Mouse (Mus musculus): Measurements from ENCODE around the gene Sdhaf2. TPM values are rescaled to one million over a fixed set of nuclear protein-coding genes. Genes with fewer than 3 reads are reported as not detected.
A peak's percentile ranks its signal among the peaks of the same experiment; 100 is the strongest.

The Sdhaf2 gene
- polyA plus RNA-seq, 1 experiment from 2014 or later, result 60.4 TPM

DNA sequence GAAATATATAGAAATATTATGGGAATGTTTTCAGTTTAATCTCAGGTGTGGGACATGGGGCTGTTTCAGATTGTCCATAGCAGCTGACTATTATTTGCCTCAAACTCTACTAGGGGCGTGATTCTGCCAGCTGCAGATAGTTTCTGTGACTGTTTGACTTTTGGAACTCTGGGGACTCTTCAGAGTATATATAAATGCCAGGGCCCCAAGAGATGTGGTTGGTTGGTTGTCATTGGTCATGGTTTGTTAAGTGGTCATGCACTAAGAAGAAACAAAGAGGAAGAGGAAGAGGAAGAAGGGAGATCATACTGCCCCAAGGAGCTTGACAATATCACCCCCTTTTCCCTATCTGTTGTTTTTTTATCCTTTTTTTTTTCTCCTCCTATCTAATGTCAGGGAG, 4.0 kb downstream of the Sdhaf2 start:
- H3K9me3 ChIP-seq (ENCODE audit: control insufficient read depth, low read length), result no peaks in the 10 kb centered on the region
- no peak overlapping the region for H3K27ac ChIP-seq (ENCODE audit: low read depth, low read length)
- no peak overlapping the region for H3K4me2 ChIP-seq
- H3K9ac ChIP-seq (ENCODE audit: low read depth, low read length), result no peak overlapping the region
- peaks cover 31% of the 10 kb centered on the region for H3K4me1 ChIP-seq (replicated peaks; ENCODE audit: control insufficient read depth, insufficient read depth, low read length)
- H3K27me3 ChIP-seq (replicated peaks; ENCODE audit: control insufficient read depth, insufficient read depth, low read length), result no peaks in the 10 kb centered on the region
- 78% methylated on average over 1 of the region's 1 CpGs for whole genome bisulfite sequencing
- no peak overlapping the region for H3K4me3 ChIP-seq (ENCODE audit: low read depth, low read length)
- no peak for DNase-seq (ENCODE audit: low spot score)
- no peak for ATAC-seq (replicated peaks; ENCODE audit: low FRiP score)
- peaks cover 6% of the 10 kb centered on the region; the same call in 1 of the 2 replicates for H3K36me3 ChIP-seq (ENCODE audit: control insufficient read depth, insufficient read depth, low read length)

DNA sequence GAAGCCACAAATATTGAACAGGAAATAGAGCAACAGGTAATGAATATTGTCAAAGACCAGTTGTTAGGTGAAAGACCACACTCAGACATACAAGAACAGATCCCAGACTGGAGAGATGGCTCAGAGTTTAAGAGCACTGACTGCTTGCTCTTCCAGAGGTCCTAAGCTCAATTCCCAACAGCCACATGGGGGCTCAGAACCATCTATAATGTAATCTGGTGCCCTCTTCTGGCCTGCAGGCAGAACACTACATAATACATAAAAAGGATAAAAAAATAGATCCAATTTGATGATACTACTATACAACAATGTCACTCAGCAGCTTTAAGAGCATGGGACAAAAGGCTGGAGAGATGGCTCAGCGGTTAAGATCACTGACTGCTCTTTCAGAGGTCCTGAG, 5.6 kb downstream of the Sdhaf2 start:
- Histone ChIP-seq H3K36me3 (ENCODE audit: control insufficient read depth, insufficient read depth, low read length) (0 out of 2 replicates have a peak, but pooled peaks cover 6% of the 10 kb centered on the region), H3K27ac (ENCODE audit: low read depth, low read length) (no peak overlapping the region), H3K9me3 (ENCODE audit: control insufficient read depth, low read length) (no peaks in the 10 kb centered on the region), H3K4me1 (replicated peaks; ENCODE audit: control insufficient read depth, insufficient read depth, low read length) (peaks cover 22% of the 10 kb centered on the region), H3K27me3 (replicated peaks; ENCODE audit: control insufficient read depth, insufficient read depth, low read length) (no peaks in the 10 kb centered on the region), H3K4me2 (no peak overlapping the region), H3K9ac (ENCODE audit: low read depth, low read length) (no peak overlapping the region), H3K4me3 (ENCODE audit: low read depth, low read length) (no peak overlapping the region)
- ATAC-seq (replicated peaks; ENCODE audit: low FRiP score), result no peak
- WGBS, result 63% methylated on average over 1 of the region's 1 CpGs
- DNase-seq (ENCODE audit: low spot score), result no peak

DNA sequence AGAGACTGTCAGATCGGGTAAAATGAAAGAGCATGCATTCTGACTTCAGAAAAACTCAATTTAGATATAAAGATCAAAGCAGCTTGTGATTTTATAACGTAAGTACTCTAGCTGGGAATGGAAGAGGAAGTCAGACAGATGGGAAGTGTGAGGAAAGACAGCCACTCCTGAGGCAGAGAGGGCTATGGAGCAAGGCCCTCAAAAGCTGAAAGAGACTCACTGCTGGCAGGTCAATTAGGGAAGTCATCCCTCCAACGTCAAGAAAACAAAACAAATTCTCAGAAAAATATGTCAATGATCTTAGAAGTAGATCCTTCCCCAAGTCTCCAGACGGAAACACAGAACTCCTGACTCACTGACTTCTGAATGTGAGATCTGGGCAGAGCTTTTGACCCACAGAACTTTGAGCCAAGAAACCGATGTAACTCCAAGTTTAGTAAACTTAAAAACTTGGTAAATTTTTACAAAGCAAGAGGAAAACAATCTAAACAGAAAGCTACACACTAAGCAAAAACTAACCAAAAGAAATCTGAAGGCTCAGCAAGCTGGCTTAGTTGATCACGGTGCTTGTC, 15.1 kb downstream of the Sdhaf2 start:
- 79% methylated on average over 6 of the region's 6 CpGs for WGBS
- H3K4me1 ChIP-seq (replicated peaks; ENCODE audit: control insufficient read depth, insufficient read depth, low read length), result no peaks in the 10 kb centered on the region
- DNase-seq (ENCODE audit: low spot score) (no peak), ATAC-seq (replicated peaks; ENCODE audit: low FRiP score) (no peak)
- H3K9me3 ChIP-seq (ENCODE audit: control insufficient read depth, low read length), result no peaks in the 10 kb centered on the region
- H3K9ac ChIP-seq (ENCODE audit: low read depth, low read length), result no peak overlapping the region
- H3K27me3 ChIP-seq (replicated peaks; ENCODE audit: control insufficient read depth, insufficient read depth, low read length), result no peaks in the 10 kb centered on the region
- H3K36me3 ChIP-seq (ENCODE audit: control insufficient read depth, insufficient read depth, low read length), result peaks cover 12% of the 10 kb centered on the region; the same call in 1 of the 2 replicates
- no peak overlapping the region for H3K4me2 ChIP-seq
- H3K27ac ChIP-seq (ENCODE audit: low read depth, low read length), result no peak overlapping the region
- H3K4me3 ChIP-seq (ENCODE audit: low read depth, low read length), result no peak overlapping the region

DNA sequence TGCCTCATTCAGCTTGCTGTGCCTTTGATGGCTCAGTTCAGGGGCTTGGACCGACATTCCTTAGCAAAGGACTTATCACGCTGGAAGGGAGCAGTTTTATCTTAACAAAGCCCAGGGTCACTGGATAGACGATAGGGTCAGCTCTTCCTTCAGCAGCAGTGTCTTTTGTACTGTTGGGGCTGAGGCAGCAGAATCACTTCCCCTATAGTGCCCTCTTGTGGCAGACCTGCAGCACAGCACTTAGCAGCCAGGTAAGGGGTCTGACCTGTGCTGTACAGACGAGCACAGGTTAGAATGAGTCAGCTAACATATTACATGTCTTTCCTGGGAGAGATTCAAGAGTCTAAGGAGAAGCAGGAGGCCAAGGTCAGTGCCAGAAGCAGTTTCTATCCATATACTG, 23.4 kb downstream of the Sdhaf2 start:
- peak; percentile 56 for ATAC-seq (replicated peaks; ENCODE audit: low FRiP score)
- H3K4me2 ChIP-seq, result no peak overlapping the region
- 15% methylated on average over 4 of the region's 4 CpGs for WGBS
- 0 out of 2 replicates have a peak, but pooled peaks cover 5% of the 10 kb centered on the region for H3K4me1 ChIP-seq (replicated peaks; ENCODE audit: control insufficient read depth, insufficient read depth, low read length)
- no peak overlapping the region for H3K27ac ChIP-seq (ENCODE audit: low read depth, low read length)
- peaks cover 17% of the 10 kb centered on the region; the same call in 1 of the 2 replicates for H3K36me3 ChIP-seq (ENCODE audit: control insufficient read depth, insufficient read depth, low read length)
- no peak overlapping the region for H3K9ac ChIP-seq (ENCODE audit: low read depth, low read length)
- H3K9me3 ChIP-seq (ENCODE audit: control insufficient read depth, low read length), result no peaks in the 10 kb centered on the region
- H3K4me3 ChIP-seq (ENCODE audit: low read depth, low read length), result no peak overlapping the region
- no peaks in the 10 kb centered on the region for H3K27me3 ChIP-seq (replicated peaks; ENCODE audit: control insufficient read depth, insufficient read depth, low read length)
- DNase-seq (ENCODE audit: low spot score), result peak; percentile 52

GRCm38 (mm10) chr19:10500581-10500980, 25.4 kb downstream of the Sdhaf2 start:
- H3K4me1 ChIP-seq (replicated peaks; ENCODE audit: control insufficient read depth, insufficient read depth, low read length), result peaks cover 5% of the 10 kb centered on the region; the same call in 1 of the 2 replicates
- no peak overlapping the region for H3K9ac ChIP-seq (ENCODE audit: low read depth, low read length)
- no peak overlapping the region for H3K27ac ChIP-seq (ENCODE audit: low read depth, low read length)
- ATAC-seq (replicated peaks; ENCODE audit: low FRiP score), result no peak
- WGBS, result 88% methylated on average over 8 of the region's 8 CpGs
- no peaks in the 10 kb centered on the region for H3K9me3 ChIP-seq (ENCODE audit: control insufficient read depth, low read length)
- H3K4me3 ChIP-seq (ENCODE audit: low read depth, low read length), result no peak overlapping the region
- no peaks in the 10 kb centered on the region for H3K27me3 ChIP-seq (replicated peaks; ENCODE audit: control insufficient read depth, insufficient read depth, low read length)
- no peak for DNase-seq (ENCODE audit: low spot score)
- peaks cover 13% of the 10 kb centered on the region; the same call in 1 of the 2 replicates for H3K36me3 ChIP-seq (ENCODE audit: control insufficient read depth, insufficient read depth, low read length)
- no peak overlapping the region for H3K4me2 ChIP-seq

GRCm38 (mm10) chr19:10497512-10498160, 28.3 kb downstream of the Sdhaf2 start:
- H3K4me3 ChIP-seq (ENCODE audit: low read depth, low read length), result no peak overlapping the region
- peaks cover 11% of the 10 kb centered on the region; the same call in 1 of the 2 replicates for H3K36me3 ChIP-seq (ENCODE audit: control insufficient read depth, insufficient read depth, low read length)
- peaks cover 3% of the 10 kb centered on the region; the same call in 1 of the 2 replicates for H3K4me1 ChIP-seq (replicated peaks; ENCODE audit: control insufficient read depth, insufficient read depth, low read length)
- no peak overlapping the region for H3K9ac ChIP-seq (ENCODE audit: low read depth, low read length)
- H3K27me3 ChIP-seq (replicated peaks; ENCODE audit: control insufficient read depth, insufficient read depth, low read length), result no peaks in the 10 kb centered on the region
- no peaks in the 10 kb centered on the region for H3K9me3 ChIP-seq (ENCODE audit: control insufficient read depth, low read length)
- DNase-seq (ENCODE audit: low spot score) (no peak), ATAC-seq (replicated peaks; ENCODE audit: low FRiP score) (0 out of 2 replicates have a peak, but pooled peaks have one; percentile 23)
- WGBS, result 33% methylated on average over 8 of the region's 8 CpGs
- H3K4me2 ChIP-seq, result no peak overlapping the region
- no peak overlapping the region for H3K27ac ChIP-seq (ENCODE audit: low read depth, low read length)

DNA sequence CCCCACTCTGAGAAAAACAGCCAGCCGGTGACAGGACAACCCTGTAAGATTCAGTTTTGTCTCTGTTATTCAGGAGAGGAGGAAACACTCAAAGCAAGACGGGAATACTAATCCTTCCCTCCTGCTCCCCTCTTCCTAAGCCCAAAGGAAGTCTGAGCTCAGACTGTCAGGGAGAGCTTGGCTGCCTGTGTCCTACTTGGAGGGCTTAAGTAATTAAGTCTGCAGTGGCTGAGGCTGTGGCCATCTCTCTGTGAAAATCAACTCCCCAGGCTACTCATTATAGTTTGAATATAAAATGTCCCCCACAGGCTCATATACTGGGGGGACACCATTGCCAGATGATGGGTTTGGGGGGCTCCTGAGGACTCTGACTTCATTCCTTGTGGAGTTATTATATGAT, 29.0 kb downstream of the Sdhaf2 start:
- ATAC-seq (replicated peaks; ENCODE audit: low FRiP score) (no peak), DNase-seq (ENCODE audit: low spot score) (no peak)
- Histone ChIP-seq H3K4me1 (replicated peaks; ENCODE audit: control insufficient read depth, insufficient read depth, low read length) (peaks cover 2% of the 10 kb centered on the region; the same call in 1 of the 2 replicates), H3K4me3 (ENCODE audit: low read depth, low read length) (no peak overlapping the region), H3K4me2 (no peak overlapping the region), H3K27me3 (replicated peaks; ENCODE audit: control insufficient read depth, insufficient read depth, low read length) (no peaks in the 10 kb centered on the region), H3K36me3 (ENCODE audit: control insufficient read depth, insufficient read depth, low read length) (peaks cover 10% of the 10 kb centered on the region; the same call in 1 of the 2 replicates), H3K9me3 (ENCODE audit: control insufficient read depth, low read length) (no peaks in the 10 kb centered on the region), H3K27ac (ENCODE audit: low read depth, low read length) (no peak overlapping the region), H3K9ac (ENCODE audit: low read depth, low read length) (no peak overlapping the region)
- WGBS, result 76% methylated on average over 2 of the region's 2 CpGs

- peaks cover 2% of the 10 kb centered on the region; the same call in 1 of the 2 replicates for H3K4me1 ChIP-seq (replicated peaks; ENCODE audit: control insufficient read depth, insufficient read depth, low read length)
- peaks cover under 1% of the 10 kb centered on the region; the same call in 1 of the 2 replicates for H3K36me3 ChIP-seq (ENCODE audit: control insufficient read depth, insufficient read depth, low read length)
- H3K27me3 ChIP-seq (replicated peaks; ENCODE audit: control insufficient read depth, insufficient read depth, low read length), result no peaks in the 10 kb centered on the region
- ATAC-seq (replicated peaks; ENCODE audit: low FRiP score), result no peak
- 81% methylated on average over 1 of the region's 1 CpGs for WGBS
- DNase-seq (ENCODE audit: low spot score), result no peak
- H3K4me2 ChIP-seq, result no peak overlapping the region
- H3K9me3 ChIP-seq (ENCODE audit: control insufficient read depth, low read length), result no peaks in the 10 kb centered on the region
- no peak overlapping the region for H3K27ac ChIP-seq (ENCODE audit: low read depth, low read length)
- no peak overlapping the region for H3K4me3 ChIP-seq (ENCODE audit: low read depth, low read length)
- no peak overlapping the region for H3K9ac ChIP-seq (ENCODE audit: low read depth, low read length)
These were observed 30.3 kb downstream of the Sdhaf2 start for GRCm38 (mm10) chr19:10495670-10496069.
